Mouse (Mus musculus): ENCODE results near the gene Cat. TPM values are rescaled to one million over a fixed set of nuclear protein-coding genes. Genes with fewer than 3 reads are reported as not detected.

Cat gene
- polyA plus RNA-seq, 1 experiment from 2014 or later: 128 TPM

GRCm38 (mm10) chr2:103450267-103450666 is 34.7 kb downstream of the Cat start:
- Histone ChIP-seq H3K27ac (no peak overlapping the region), H3K4me3 (replicated peaks) (no peak overlapping the region), H3K9ac (no peak overlapping the region), H3K9me3 (no peaks in the 10 kb centered on the region), H3K4me1 (replicated peaks) (no peaks in the 10 kb centered on the region), H3K27me3 (replicated peaks) (no peaks in the 10 kb centered on the region), H3K36me3 (peaks cover 16% of the 10 kb centered on the region), H3K4me2 (replicated peaks) (no peak overlapping the region)
- no peak for ATAC-seq
- WGBS: 75% methylated on average over 8 of the region's 8 CpGs

GRCm38 (mm10) chr2:103449813-103450212 is 35.1 kb downstream of the Cat start:
- no peak overlapping the region for H3K4me3 ChIP-seq (replicated peaks)
- no peak for ATAC-seq
- H3K27ac ChIP-seq: no peak overlapping the region
- no peak overlapping the region for H3K4me2 ChIP-seq (replicated peaks)
- 84% methylated on average over 7 of the region's 7 CpGs for WGBS
- peaks cover 12% of the 10 kb centered on the region for H3K36me3 ChIP-seq
- no peak overlapping the region for H3K9ac ChIP-seq
- H3K4me1 ChIP-seq (replicated peaks): no peaks in the 10 kb centered on the region
- no peaks in the 10 kb centered on the region for H3K27me3 ChIP-seq (replicated peaks)
- no peaks in the 10 kb centered on the region for H3K9me3 ChIP-seq

GRCm38 (mm10) chr2:103448947-103449560 is 35.9 kb downstream of the Cat start:
- Histone ChIP-seq H3K36me3 (peaks cover 9% of the 10 kb centered on the region), H3K9ac (no peak overlapping the region), H3K4me3 (replicated peaks) (no peak overlapping the region), H3K4me1 (replicated peaks) (no peaks in the 10 kb centered on the region), H3K27me3 (replicated peaks) (no peaks in the 10 kb centered on the region), H3K4me2 (replicated peaks) (no peak overlapping the region), H3K9me3 (no peaks in the 10 kb centered on the region), H3K27ac (no peak overlapping the region)
- WGBS: 47% methylated on average over 14 of the region's 14 CpGs
- no peak for ATAC-seq

GRCm38 (mm10) chr2:103446326-103446725 is 38.6 kb downstream of the Cat start:
- H3K4me1 ChIP-seq (replicated peaks): no peaks in the 10 kb centered on the region

GRCm38 (mm10) chr2:103445776-103446175 is 39.2 kb downstream of the Cat start:
- 57% methylated on average over 6 of the region's 6 CpGs for WGBS

More at GRCm38 (mm10) chr2:103446326-103446725, 38.6 kb downstream of the Cat start:
- no peaks in the 10 kb centered on the region for H3K9me3 ChIP-seq
- ATAC-seq: no peak
- H3K9ac ChIP-seq: no peak overlapping the region
- H3K27ac ChIP-seq: no peak overlapping the region
- H3K36me3 ChIP-seq: no peaks in the 10 kb centered on the region
- WGBS: 86% methylated on average over 6 of the region's 6 CpGs
- H3K4me2 ChIP-seq (replicated peaks): no peak overlapping the region
- no peaks in the 10 kb centered on the region for H3K27me3 ChIP-seq (replicated peaks)
- no peak overlapping the region for H3K4me3 ChIP-seq (replicated peaks)

DNA sequence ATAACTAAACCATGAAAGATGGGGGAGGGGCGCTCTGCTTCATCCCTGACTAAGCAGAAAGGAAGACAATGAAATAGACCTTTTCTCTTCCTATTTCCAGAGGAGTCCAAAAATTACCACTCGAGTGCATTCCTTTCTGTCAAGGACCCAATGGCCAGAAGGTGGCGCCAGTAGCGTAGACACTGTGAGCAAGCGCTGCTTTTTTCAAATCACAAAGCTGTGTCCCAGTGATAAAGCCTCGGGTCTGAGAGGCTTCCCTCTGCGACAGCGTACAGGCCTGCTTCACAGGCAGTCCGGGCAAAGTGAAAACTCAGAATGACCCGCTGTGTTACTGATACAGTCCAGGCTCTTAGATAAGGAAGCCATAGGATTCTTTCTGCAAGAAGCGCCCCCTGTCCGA is 45.2 kb downstream of the Cat start:
- Histone ChIP-seq H3K4me1 (replicated peaks) (peaks cover 15% of the 10 kb centered on the region), H3K4me3 (replicated peaks) (no peak overlapping the region), H3K4me2 (replicated peaks) (peak overlapping the region; percentile 48), H3K9me3 (no peaks in the 10 kb centered on the region), H3K27ac (no peak overlapping the region), H3K9ac (0 out of 2 replicates have a peak overlapping the region, but pooled peaks have one; percentile 11), H3K27me3 (replicated peaks) (no peaks in the 10 kb centered on the region), H3K36me3 (no peaks in the 10 kb centered on the region)
- WGBS: 6% methylated on average over 12 of the region's 12 CpGs
- ATAC-seq: peak; percentile 47

More at GRCm38 (mm10) chr2:103445776-103446175, 39.2 kb downstream of the Cat start:
- no peak for ATAC-seq
- no peaks in the 10 kb centered on the region for H3K4me1 ChIP-seq (replicated peaks)
- H3K27ac ChIP-seq: no peak overlapping the region
- no peaks in the 10 kb centered on the region for H3K9me3 ChIP-seq
- no peaks in the 10 kb centered on the region for H3K27me3 ChIP-seq (replicated peaks)
- no peak overlapping the region for H3K4me2 ChIP-seq (replicated peaks)
- H3K36me3 ChIP-seq: no peaks in the 10 kb centered on the region
- H3K9ac ChIP-seq: no peak overlapping the region
- H3K4me3 ChIP-seq (replicated peaks): no peak overlapping the region

GRCm38 (mm10) chr2:103439071-103439622 is 45.8 kb downstream of the Cat start:
- Histone ChIP-seq H3K27ac (no peak overlapping the region), H3K4me1 (replicated peaks) (peaks cover 15% of the 10 kb centered on the region), H3K9ac (no peak overlapping the region), H3K27me3 (replicated peaks) (no peaks in the 10 kb centered on the region), H3K9me3 (no peaks in the 10 kb centered on the region), H3K4me2 (replicated peaks) (no peak overlapping the region), H3K36me3 (no peaks in the 10 kb centered on the region), H3K4me3 (replicated peaks) (no peak overlapping the region)
- 93% methylated on average over 11 of the region's 11 CpGs for WGBS
- ATAC-seq: no peak

GRCm38 (mm10) chr2:103436534-103436933 is 48.4 kb downstream of the Cat start:
- peak overlapping the region; percentile 23 for H3K27ac ChIP-seq
- no peaks in the 10 kb centered on the region for H3K36me3 ChIP-seq
- peaks cover 15% of the 10 kb centered on the region for H3K4me1 ChIP-seq (replicated peaks)
- H3K27me3 ChIP-seq (replicated peaks): no peaks in the 10 kb centered on the region
- H3K4me3 ChIP-seq (replicated peaks): no peak overlapping the region
- ATAC-seq: 0 out of 2 replicates have a peak, but pooled peaks have one; percentile 26
- no peak overlapping the region for H3K4me2 ChIP-seq (replicated peaks)
- WGBS: 39% methylated on average over 5 of the region's 5 CpGs
- H3K9ac ChIP-seq: no peak overlapping the region
- H3K9me3 ChIP-seq: no peaks in the 10 kb centered on the region

- Histone ChIP-seq H3K36me3 (no peaks in the 10 kb centered on the region), H3K4me1 (replicated peaks) (peaks cover 15% of the 10 kb centered on the region), H3K27me3 (replicated peaks) (no peaks in the 10 kb centered on the region), H3K4me2 (replicated peaks) (no peak overlapping the region), H3K9ac (no peak overlapping the region), H3K9me3 (no peaks in the 10 kb centered on the region), H3K27ac (no peak overlapping the region), H3K4me3 (replicated peaks) (no peak overlapping the region)
- 86% methylated on average over 2 of the region's 2 CpGs for WGBS
- no peak for ATAC-seq
These were observed 49.9 kb downstream of the Cat start for GRCm38 (mm10) chr2:103435110-103435509.

GRCm38 (mm10) chr2:103432695-103433275 is 52.2 kb downstream of the Cat start:
- peaks cover 12% of the 10 kb centered on the region for H3K4me1 ChIP-seq (replicated peaks)

DNA sequence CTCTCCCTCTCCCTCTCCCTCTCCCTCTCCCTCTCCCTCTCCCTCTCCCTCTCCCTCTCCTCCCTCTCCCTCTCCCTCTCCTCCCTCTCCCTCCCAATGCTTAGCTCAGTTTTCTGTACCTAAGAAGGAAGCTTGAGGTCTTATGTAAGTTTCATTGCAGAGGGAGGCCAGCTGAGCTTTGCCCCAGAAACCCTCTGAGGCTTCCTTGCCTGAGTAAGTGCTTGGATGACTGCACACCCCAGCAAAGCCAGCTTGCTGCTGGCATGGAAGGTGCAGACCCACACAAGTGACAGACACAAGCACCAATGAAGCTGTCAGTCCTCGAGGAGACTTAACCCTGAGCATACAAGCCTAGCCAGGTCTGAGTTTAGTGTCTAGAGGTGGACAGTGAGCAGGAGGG is 54.2 kb downstream of the Cat start:
- no peaks in the 10 kb centered on the region for H3K9me3 ChIP-seq
- no peaks in the 10 kb centered on the region for H3K36me3 ChIP-seq
- ATAC-seq: no peak
- no peak overlapping the region for H3K27ac ChIP-seq
- H3K9ac ChIP-seq: no peak overlapping the region
- peaks cover under 1% of the 10 kb centered on the region; the same call in 1 of the 2 replicates for H3K4me1 ChIP-seq (replicated peaks)
- WGBS: 41% methylated on average over 1 of the region's 1 CpGs
- no peak overlapping the region for H3K4me2 ChIP-seq (replicated peaks)
- H3K4me3 ChIP-seq (replicated peaks): no peak overlapping the region
- no peaks in the 10 kb centered on the region for H3K27me3 ChIP-seq (replicated peaks)

More at GRCm38 (mm10) chr2:103432695-103433275, 52.2 kb downstream of the Cat start:
- H3K36me3 ChIP-seq: no peaks in the 10 kb centered on the region
- no peak overlapping the region for H3K4me2 ChIP-seq (replicated peaks)
- no peak overlapping the region for H3K4me3 ChIP-seq (replicated peaks)
- H3K27me3 ChIP-seq (replicated peaks): no peaks in the 10 kb centered on the region
- no peaks in the 10 kb centered on the region for H3K9me3 ChIP-seq
- no peak overlapping the region for H3K9ac ChIP-seq
- no peak overlapping the region for H3K27ac ChIP-seq
- ATAC-seq: no peak
- WGBS: 61% methylated on average over 8 of the region's 8 CpGs

- Histone ChIP-seq H3K4me3 (replicated peaks) (no peak overlapping the region), H3K27ac (no peak overlapping the region), H3K4me2 (replicated peaks) (no peak overlapping the region), H3K4me1 (replicated peaks) (peaks cover 7% of the 10 kb centered on the region; the same call in 1 of the 2 replicates), H3K27me3 (replicated peaks) (no peaks in the 10 kb centered on the region), H3K9me3 (no peaks in the 10 kb centered on the region), H3K36me3 (no peaks in the 10 kb centered on the region), H3K9ac (no peak overlapping the region)
- no peak for ATAC-seq
- WGBS: 66% methylated on average over 3 of the region's 3 CpGs
These were observed 56.6 kb downstream of the Cat start for GRCm38 (mm10) chr2:103428356-103428755.

Data from intestine, embryonic 15.5 days (tissue).